Mouse (Mus musculus) kidney, postnatal 0 days (tissue): Measurements from ENCODE around the gene Bag3. TPM values are rescaled to one million over a fixed set of nuclear protein-coding genes. Genes with fewer than 3 reads are reported as not detected.

Experiments
- ATAC-seq: fragments of 200-750 bp; cut with Nextera tagmentation; replicated peaks from 2 replicates; pipeline ENCODE4 v1.8.0; 2017; ENCODE audit warnings: low read depth, moderate number of reproducible peaks, moderate TSS enrichment, moderate library complexity; ENCODE audit not compliant: low FRiP score
- DNase-seq: peaks from one replicate; pipeline ENCODE4 v3.0.0-alpha.2; 2016; ENCODE audit warnings: low spot score
- H3K27ac ChIP-seq: fragments of 300-500 bp; sonication (generic); 2 replicates; pipeline ENCODE4 v1.5.1; 2014; ENCODE audit warnings: mild to moderate bottlenecking
- H3K27me3 ChIP-seq: fragments of 300-500 bp; sonication (generic); 2 replicates; pipeline ENCODE4 v1.6.1; 2014; ENCODE audit warnings: low read length, mixed read lengths; ENCODE audit not compliant: insufficient read depth
- H3K36me3 ChIP-seq: fragments of 300-500 bp; sonication (generic); 2 replicates; pipeline ENCODE4 v1.6.1; 2014; ENCODE audit warnings: low read length, mixed read lengths; ENCODE audit not compliant: insufficient read depth
- H3K4me1 ChIP-seq: fragments of 300-500 bp; sonication (generic); replicated peaks from 2 replicates; pipeline ENCODE4 v1.6.1; 2014; ENCODE audit warnings: antibody characterized with exemption, low read length, mixed read lengths; ENCODE audit not compliant: insufficient read depth
- H3K4me2 ChIP-seq: fragments of 300-500 bp; sonication (generic); 2 replicates; pipeline ENCODE4 v1.6.1; 2014; ENCODE audit warnings: mild to moderate bottlenecking, low read length, moderate library complexity, mixed read lengths
- H3K4me3 ChIP-seq: fragments of 300-500 bp; sonication (generic); replicated peaks from 2 replicates; pipeline ENCODE4 v1.5.1; 2014; ENCODE audit warnings: low read depth, low read length
- H3K9ac ChIP-seq: fragments of 300-500 bp; sonication (generic); 2 replicates; pipeline ENCODE4 v1.6.1; 2014; ENCODE audit warnings: low read depth, low read length
- H3K9me3 ChIP-seq: fragments of 300-500 bp; sonication (generic); replicated peaks from 2 replicates; pipeline ENCODE4 v1.6.1; 2016; ENCODE audit warnings: low read length, inconsistent platforms, mixed read lengths
- CTCF ChIP-seq: IDR thresholded peaks from 2 replicates; pipeline ENCODE4 v1.5.1; 2016; ENCODE audit warnings: antibody characterized with exemption, low read depth, mild to moderate bottlenecking, moderate library complexity
- WGBS: fragments of 180-500 bp; shearing (Covaris S2); extraction: QIAGEN DNeasy Blood & Tissue Kit; methylation state at CpG from one replicate; pipeline ENCODE4 v1.1.7; 2014; 5-methylcytosine and 5-hydroxymethylcytosine counted together
- polyA plus RNA-seq: library from polyadenylated mRNA; unstranded; fragments of >200 nt; fragmentation: Nextera tagmentation; extraction: Ambion mirVana; gene quantifications from 2 replicates; pipeline ENCODE4 v1.2.1, GENCODE M21; 2015

Gene Bag3
- polyA plus RNA-seq, 1 experiment from 2014 or later = 15.1 TPM

DNA sequence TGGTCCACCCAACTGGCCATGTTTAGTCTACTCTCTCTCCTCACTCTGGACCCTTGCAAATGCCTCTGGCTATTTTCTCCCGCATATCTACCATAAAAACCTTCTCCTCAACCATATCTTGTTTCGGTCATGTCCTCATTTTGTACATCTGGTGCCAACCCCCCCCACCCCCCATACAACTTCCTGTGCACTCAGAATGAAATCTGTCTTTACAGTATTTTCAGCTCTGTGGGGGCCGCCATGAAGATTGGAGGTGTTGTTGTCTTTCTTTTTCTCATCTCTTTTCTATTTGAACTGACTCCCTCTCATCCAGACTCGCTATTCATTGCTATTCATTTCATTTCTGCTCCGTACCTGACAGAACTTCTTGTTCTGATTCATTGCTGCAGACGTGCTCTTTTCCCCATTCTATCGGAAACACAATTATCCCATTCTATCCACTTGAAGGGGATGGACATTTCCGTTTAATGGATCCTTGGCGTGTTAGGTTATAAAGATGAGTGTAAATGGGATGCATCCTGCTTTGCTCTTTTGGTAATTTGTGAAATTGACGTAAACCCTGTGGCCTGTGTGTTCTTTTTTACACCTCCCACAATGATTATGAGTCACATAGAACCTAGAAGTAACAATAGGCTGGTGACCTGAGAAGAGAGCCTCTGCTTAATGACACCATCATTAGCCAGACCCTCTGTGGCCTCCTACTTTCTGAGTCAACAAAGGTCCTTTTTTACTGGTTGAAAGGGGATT, 55.0 kb downstream of the Bag3 start:
- Histone ChIP-seq H3K27ac (no peak overlapping the region), H3K36me3 (no peaks in the 10 kb centered on the region), H3K4me3 (no peak overlapping the region), H3K9me3 (no peaks in the 10 kb centered on the region), H3K27me3 (no peaks in the 10 kb centered on the region), H3K4me1 (no peaks in the 10 kb centered on the region), H3K4me2 (no peak overlapping the region), H3K9ac (no peak overlapping the region)
- ATAC-seq (no peak), DNase-seq (no peak)
- WGBS = 69% methylated on average over 10 of the region's 10 CpGs
- TF ChIP-seq CTCF = no peak

- H3K4me3 ChIP-seq = no peak overlapping the region
- H3K9ac ChIP-seq = no peak overlapping the region
- H3K36me3 ChIP-seq = no peaks in the 10 kb centered on the region
- no peak for ATAC-seq
- no peak overlapping the region for H3K27ac ChIP-seq
- H3K4me2 ChIP-seq = no peak overlapping the region
- H3K27me3 ChIP-seq = no peaks in the 10 kb centered on the region
- WGBS = 84% methylated on average over 2 of the region's 2 CpGs
- no peaks in the 10 kb centered on the region for H3K4me1 ChIP-seq
- no peak for TF ChIP-seq CTCF
- DNase-seq = no peak
- no peaks in the 10 kb centered on the region for H3K9me3 ChIP-seq
These were observed 56.0 kb downstream of the Bag3 start for GRCm38 (mm10) chr7:128579381-128579780.

GRCm38 (mm10) chr7:128580318-128580717, 56.9 kb downstream of the Bag3 start:
- no peak for DNase-seq
- Histone ChIP-seq H3K9ac (no peak overlapping the region), H3K4me1 (no peaks in the 10 kb centered on the region), H3K4me3 (no peak overlapping the region), H3K36me3 (no peaks in the 10 kb centered on the region), H3K4me2 (no peak overlapping the region), H3K27me3 (no peaks in the 10 kb centered on the region), H3K27ac (no peak overlapping the region), H3K9me3 (no peaks in the 10 kb centered on the region)
- WGBS = 92% methylated on average over 6 of the region's 6 CpGs
- no peak for ATAC-seq
- no peak for TF ChIP-seq CTCF

DNA sequence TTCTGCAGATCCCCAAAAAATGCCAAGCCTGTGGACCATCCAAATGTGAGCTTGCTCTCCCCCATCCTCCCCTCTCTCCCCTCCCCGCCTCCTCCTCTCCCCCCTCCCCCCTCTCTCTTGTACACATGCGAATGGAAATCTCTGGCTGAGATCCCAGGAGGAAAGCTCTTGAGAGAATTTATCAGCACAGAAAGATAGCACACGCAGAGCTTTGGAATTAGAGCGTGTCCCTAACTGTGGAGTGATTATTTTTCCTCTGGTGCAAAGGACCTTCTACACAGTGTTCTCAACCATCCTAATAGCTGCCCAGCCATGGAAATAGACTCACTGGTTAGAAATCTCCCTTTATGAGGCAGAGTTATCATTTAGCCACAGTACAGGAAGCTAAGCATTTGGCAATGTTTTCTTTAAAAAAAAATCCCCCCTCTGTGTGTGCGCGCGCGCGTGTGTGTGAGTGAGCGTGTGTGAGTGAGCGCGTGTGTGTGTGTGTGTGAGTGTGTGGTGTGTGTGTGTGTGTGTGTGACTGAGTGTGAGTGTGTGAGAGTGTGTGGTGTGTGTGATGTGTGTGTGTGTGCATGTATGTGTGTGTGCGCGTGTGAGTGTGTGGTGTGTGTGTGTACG, 58.6 kb downstream of the Bag3 start:
- no peaks in the 10 kb centered on the region for H3K27me3 ChIP-seq
- no peak overlapping the region for H3K9ac ChIP-seq
- H3K4me2 ChIP-seq = no peak overlapping the region
- 78% methylated on average over 15 of the region's 15 CpGs for WGBS
- H3K9me3 ChIP-seq = no peaks in the 10 kb centered on the region
- H3K4me1 ChIP-seq = no peaks in the 10 kb centered on the region
- ATAC-seq (no peak), DNase-seq (peak; percentile 16)
- no peak overlapping the region for H3K27ac ChIP-seq
- no peaks in the 10 kb centered on the region for H3K36me3 ChIP-seq
- TF ChIP-seq CTCF = no peak
- no peak overlapping the region for H3K4me3 ChIP-seq

DNA sequence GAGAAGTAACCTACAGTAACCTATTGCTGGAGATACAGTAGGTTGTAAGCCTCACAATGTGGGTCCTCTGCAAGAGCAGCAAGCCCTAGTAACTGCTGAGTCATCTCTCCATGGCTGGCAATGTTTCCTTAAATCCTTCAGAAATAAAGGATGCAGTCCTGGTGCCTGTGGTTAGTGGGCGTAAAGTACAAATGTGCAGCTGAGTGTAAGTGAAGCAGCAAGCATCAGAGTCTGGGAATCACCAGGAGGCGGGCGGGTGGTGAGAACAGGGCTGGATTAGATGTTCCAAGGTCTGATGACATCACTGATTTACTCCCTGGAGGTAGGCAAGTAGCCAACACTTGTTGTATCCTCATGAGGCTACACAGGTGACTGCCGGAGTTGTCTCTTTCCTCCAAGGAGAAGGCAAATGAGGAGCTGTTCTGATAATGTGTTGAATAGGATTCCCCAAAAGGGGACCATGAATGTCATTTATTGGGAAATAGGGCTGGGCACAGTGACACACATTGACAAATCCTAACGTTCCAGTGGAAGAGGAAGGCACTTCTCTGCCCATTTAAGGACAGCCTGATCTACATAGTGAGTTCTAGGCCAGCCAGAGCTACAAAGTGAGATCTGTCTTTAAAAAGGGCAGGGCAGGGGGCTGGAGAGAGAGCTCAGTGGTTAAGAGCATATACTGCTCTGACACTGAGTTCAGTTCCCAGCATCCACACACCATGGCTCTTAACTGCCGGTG, 60.0 kb downstream of the Bag3 start:
- Histone ChIP-seq H3K9me3 (no peaks in the 10 kb centered on the region), H3K4me3 (no peak overlapping the region), H3K9ac (no peak overlapping the region), H3K4me1 (no peaks in the 10 kb centered on the region), H3K27me3 (no peaks in the 10 kb centered on the region), H3K27ac (no peak overlapping the region), H3K36me3 (no peaks in the 10 kb centered on the region), H3K4me2 (no peak overlapping the region)
- no peak; the same call in 1 of the 2 replicates for TF ChIP-seq CTCF
- DNase-seq = peak; percentile 29
- 69% methylated on average over 6 of the region's 6 CpGs for WGBS
- peak; percentile 81 for ATAC-seq

GRCm38 (mm10) chr7:128587334-128587933, 64.0 kb downstream of the Bag3 start:
- Histone ChIP-seq H3K9ac (no peak overlapping the region), H3K4me2 (no peak overlapping the region), H3K36me3 (no peaks in the 10 kb centered on the region), H3K27me3 (no peaks in the 10 kb centered on the region), H3K9me3 (no peaks in the 10 kb centered on the region), H3K4me3 (no peak overlapping the region), H3K4me1 (peaks cover 7% of the 10 kb centered on the region), H3K27ac (no peak overlapping the region)
- WGBS = 69% methylated on average over 4 of the region's 4 CpGs
- no peak for TF ChIP-seq CTCF
- ATAC-seq (no peak), DNase-seq (no peak)
